Mouse (Mus musculus) T-helper 2 cell (primary cell): Measurements from ENCODE around the gene Ldlrap1.

Source experiments
- in situ Hi-C: fragments of 300-600 bp; cut with MboI, MseI; formaldehyde crosslinking; loops from one replicate; pipeline ENCODE4 v1.15.1; 2025; ENCODE audit warnings: high pct_unique_total_duplicates

Ldlrap1 gene

GRCm38 (mm10) chr4:134751682-134752380, 16.0 kb downstream of the Ldlrap1 start:
- in situ Hi-C loops, result no loop called here

GRCm38 (mm10) chr4:134750825-134751224, 17.0 kb downstream of the Ldlrap1 start:
- in situ Hi-C loops, result no loop called here

- in situ Hi-C loops, result no loop called here
Observed at GRCm38 (mm10) chr4:134750263-134750662, 17.6 kb downstream of the Ldlrap1 start.

GRCm38 (mm10) chr4:134749301-134750030, 18.4 kb downstream of the Ldlrap1 start:
- in situ Hi-C loops, result no loop called here

GRCm38 (mm10) chr4:134745900-134746661, 21.7 kb downstream of the Ldlrap1 start:
- in situ Hi-C loops, result no loop called here

GRCm38 (mm10) chr4:134743881-134744633, 23.8 kb downstream of the Ldlrap1 start:
- in situ Hi-C loops, result no loop called here

GRCm38 (mm10) chr4:134741949-134742348, 25.9 kb downstream of the Ldlrap1 start:
- in situ Hi-C loops, result no loop called here

- in situ Hi-C loops, result no loop called here
Observed at GRCm38 (mm10) chr4:134740186-134740585, 27.6 kb downstream of the Ldlrap1 start.

GRCm38 (mm10) chr4:134739530-134739929, 28.3 kb downstream of the Ldlrap1 start:
- in situ Hi-C loops, result no loop called here

GRCm38 (mm10) chr4:134737365-134737910, 30.4 kb downstream of the Ldlrap1 start:
- in situ Hi-C loops, result no loop called here

GRCm38 (mm10) chr4:134736147-134736546, 31.7 kb downstream of the Ldlrap1 start:
- in situ Hi-C loops, result no loop called here

- in situ Hi-C loops, result no loop called here
Observed at GRCm38 (mm10) chr4:134734629-134735081, 33.2 kb downstream of the Ldlrap1 start.

GRCm38 (mm10) chr4:134734038-134734628, 33.7 kb downstream of the Ldlrap1 start:
- in situ Hi-C loops, result no loop called here

- in situ Hi-C loops, result no loop called here
Observed at GRCm38 (mm10) chr4:134733371-134733770, 34.5 kb downstream of the Ldlrap1 start.

- in situ Hi-C loops, result no loop called here
Observed at GRCm38 (mm10) chr4:134730106-134730505, 37.7 kb downstream of the Ldlrap1 start.

- in situ Hi-C loops, result no loop called here
Observed at GRCm38 (mm10) chr4:134725735-134726345, 42.0 kb downstream of the Ldlrap1 start.

GRCm38 (mm10) chr4:134724974-134725373, 42.9 kb downstream of the Ldlrap1 start:
- in situ Hi-C loops, result no loop called here

- in situ Hi-C loops, result no loop called here
Observed at GRCm38 (mm10) chr4:134723251-134723650, 44.6 kb downstream of the Ldlrap1 start.

- in situ Hi-C loops, result no loop called here
Observed at GRCm38 (mm10) chr4:134721076-134721475, 46.7 kb downstream of the Ldlrap1 start.

GRCm38 (mm10) chr4:134720371-134720770, 47.5 kb downstream of the Ldlrap1 start:
- in situ Hi-C loops, result no loop called here
